Mouse (Mus musculus) ES-E14 (cell line): ENCODE measurements around the gene Txnrd1. TPM values are rescaled to one million over a fixed set of nuclear protein-coding genes. Genes with fewer than 3 reads are reported as not detected.

ENCODE experiments used
- DNase-seq: peaks from one replicate; pipeline ENCODE4 v3.0.0-alpha.2; 2013; ENCODE audit warnings: low read depth, low spot score
- H3K27ac ChIP-seq: 2 replicates; pipeline ENCODE4 v1.5.1; 2012; ENCODE audit warnings: low read depth, mild to moderate bottlenecking, low read length, moderate library complexity, mixed read lengths; ENCODE audit not compliant: poor library complexity, insufficient read depth, severe bottlenecking
- H3K36me3 ChIP-seq: 2 replicates; pipeline ENCODE4 v1.6.1; 2012; ENCODE audit warnings: mild to moderate bottlenecking, low read length, moderate library complexity, mixed read lengths; ENCODE audit not compliant: control insufficient read depth, poor library complexity, insufficient read depth, severe bottlenecking
- H3K4me1 ChIP-seq, 2 experiments: fragments of 150-350 bp in 1 of 2; sonication (generic) in 1 of 2; 2 replicates each; pipeline ENCODE4 v1.6.1; 2012; ENCODE audit warnings: low read length in 2 of 2, mild to moderate bottlenecking in 1 of 2, mixed read lengths in 1 of 2; ENCODE audit not compliant: control insufficient read depth in 2 of 2, insufficient read depth in 2 of 2, poor library complexity in 1 of 2
- H3K4me3 ChIP-seq, 2 experiments: fragments of 150-350 bp in 1 of 2; sonication (generic) in 1 of 2; 2 replicates each; pipeline ENCODE4 v1.5.1; 2012; ENCODE audit warnings: low read length in 2 of 2, low read depth in 1 of 2, mild to moderate bottlenecking in 1 of 2, mixed read lengths in 1 of 2; ENCODE audit not compliant: insufficient read depth in 1 of 2, poor library complexity in 1 of 2, severe bottlenecking in 1 of 2
- H3K9ac ChIP-seq: 2 replicates; pipeline ENCODE4 v1.6.1; 2012; ENCODE audit warnings: low read depth, mild to moderate bottlenecking, low read length, mixed read lengths; ENCODE audit not compliant: poor library complexity, insufficient read depth, severe bottlenecking
- H3K9me3 ChIP-seq: fragments of 150-350 bp; sonication (generic); 2 replicates; pipeline ENCODE4 v1.6.1; 2012; ENCODE audit warnings: low read depth, mild to moderate bottlenecking, low read length; ENCODE audit not compliant: control insufficient read depth, insufficient read depth
- CHD2 ChIP-seq: IDR thresholded peaks from 2 replicates; pipeline ENCODE4 v1.6.1; 2014; ENCODE audit warnings: mild to moderate bottlenecking, low read depth, low read length, inconsistent platforms
- HCFC1 ChIP-seq: IDR thresholded peaks from 2 replicates; pipeline ENCODE4 v1.6.1; 2012; ENCODE audit warnings: low read length, inconsistent platforms, borderline replicate concordance; ENCODE audit not compliant: insufficient read depth
- MAFK ChIP-seq: IDR thresholded peaks from 2 replicates; pipeline ENCODE4 v1.6.1; 2014; ENCODE audit warnings: mild to moderate bottlenecking, low read depth, low read length, inconsistent platforms; ENCODE audit not compliant: insufficient read depth
- ZC3H11A ChIP-seq: IDR thresholded peaks from 2 replicates; pipeline ENCODE4 v1.6.1; 2012; ENCODE audit warnings: low read depth, mild to moderate bottlenecking, inconsistent platforms, low read length, borderline replicate concordance
- ZNF384 ChIP-seq: IDR thresholded peaks from 2 replicates; pipeline ENCODE4 v1.6.1; 2012; ENCODE audit warnings: low read depth, low read length, inconsistent platforms
- in situ Hi-C, 2 experiments: fragments of 600-800 bp; cut with MboI; formaldehyde crosslinking; loops; one replicate each; pipeline ENCODE4 v1.15.1; 2025; ENCODE audit warnings: low sequenced_read_pairs in 2 of 2, inconsistent platforms in 1 of 2; ENCODE audit not compliant: unreplicated experiment in 2 of 2
- total RNA-seq: library from RNA; depleted of rRNA; stranded (reverse); fragments of 300-350 nt; gene quantifications from 2 replicates; pipeline ENCODE4 v1.2.3, GENCODE M21; 2012

Gene Txnrd1
- total RNA-seq, 1 experiment: 167 TPM

GRCm38 (mm10) chr10:82798312-82798933 lies 35.3 kb upstream of the Txnrd1 start:
- Histone ChIP-seq H3K4me1 (peaks cover 0 to 15% of the 10 kb centered on the region in 2 experiments; a peak in 3 of 4 replicates), H3K27ac (peak overlapping the region; percentile 61), H3K9me3 (no peaks in the 10 kb centered on the region), H3K36me3 (no peaks in the 10 kb centered on the region), H3K4me3 (no peak overlapping the region), H3K9ac (no peak overlapping the region)
- in situ Hi-C loops: no loop called here
- DNase-seq: no peak
- TF ChIP-seq MAFK: no peak

GRCm38 (mm10) chr10:82800094-82800493 lies 33.7 kb upstream of the Txnrd1 start:
- no peak overlapping the region for H3K4me3 ChIP-seq
- no peaks in the 10 kb centered on the region for H3K9me3 ChIP-seq
- TF ChIP-seq ZC3H11A (no peak), CHD2 (no peak), HCFC1 (no peak)
- H3K27ac ChIP-seq: no peak overlapping the region
- H3K4me1 ChIP-seq: peaks cover 0 to 16% of the 10 kb centered on the region in 2 experiments; a peak in 3 of 4 replicates
- in situ Hi-C loops: no loop called here
- H3K9ac ChIP-seq: no peak overlapping the region
- no peak for DNase-seq
- no peaks in the 10 kb centered on the region for H3K36me3 ChIP-seq

- Histone ChIP-seq H3K4me3 (no peak overlapping the region), H3K36me3 (no peaks in the 10 kb centered on the region), H3K9ac (no peak overlapping the region), H3K4me1 (peaks cover 8 to 26% of the 10 kb centered on the region in 2 experiments; a peak in 3 of 4 replicates), H3K27ac (no peak overlapping the region), H3K9me3 (no peaks in the 10 kb centered on the region)
- in situ Hi-C loops: no loop called here
- no peak for DNase-seq
- no peak for TF ChIP-seq ZC3H11A
- TF ChIP-seq HCFC1: no peak
- no peak for TF ChIP-seq MAFK
- no peak for TF ChIP-seq CHD2
Observed at GRCm38 (mm10) chr10:82804396-82804795, 29.4 kb upstream of the Txnrd1 start.

- Histone ChIP-seq H3K4me1 (peaks cover 8 to 29% of the 10 kb centered on the region in 2 experiments; a peak in 3 of 4 replicates), H3K9me3 (no peaks in the 10 kb centered on the region), H3K36me3 (no peaks in the 10 kb centered on the region), H3K9ac (no peak overlapping the region), H3K4me3 (no peak overlapping the region), H3K27ac (no peak overlapping the region)
- TF ChIP-seq ZC3H11A: no peak
- no peak for TF ChIP-seq MAFK
- TF ChIP-seq HCFC1: no peak
- in situ Hi-C loops: no loop called here
- DNase-seq: no peak
Observed at GRCm38 (mm10) chr10:82805111-82805510, 28.6 kb upstream of the Txnrd1 start.

- in situ Hi-C loops: no loop called here
- Histone ChIP-seq H3K4me3 (no peak overlapping the region; a peak in 1 of 4 replicates), H3K4me1 (peaks cover 12 to 33% of the 10 kb centered on the region in 2 experiments; a peak in 3 of 4 replicates), H3K9ac (peak overlapping the region; percentile 35; the same call in 1 of the 2 replicates), H3K9me3 (no peaks in the 10 kb centered on the region), H3K27ac (no peak overlapping the region), H3K36me3 (no peaks in the 10 kb centered on the region)
- DNase-seq: no peak
- no peak for TF ChIP-seq CHD2
- no peak for TF ChIP-seq ZC3H11A
- TF ChIP-seq ZNF384: no peak
- no peak for TF ChIP-seq MAFK
- TF ChIP-seq HCFC1: no peak
Observed at GRCm38 (mm10) chr10:82806414-82806813, 27.3 kb upstream of the Txnrd1 start.
